ENCODE assay signal across 9 mouse cellular contexts in the genomic region with DNA sequence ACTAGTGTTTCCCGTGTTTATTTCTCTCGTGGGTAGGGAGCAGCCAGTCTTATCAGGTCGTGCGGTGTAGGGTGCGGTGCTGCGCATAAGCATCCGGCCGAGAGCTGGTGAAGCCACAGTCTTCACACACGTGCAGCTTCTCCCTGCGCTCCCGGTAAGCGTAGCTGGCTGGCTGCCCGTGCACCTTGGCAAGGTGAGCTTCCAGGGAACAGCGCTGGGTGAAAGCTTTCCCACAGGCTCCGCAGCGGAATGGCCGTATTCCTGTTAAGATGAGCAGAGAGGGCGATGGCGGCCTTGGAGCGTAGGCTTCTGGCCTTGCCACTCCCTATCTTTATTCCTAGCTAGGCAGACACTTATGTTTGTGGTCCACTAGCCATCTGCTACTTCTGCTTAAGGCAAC. TPM values are rescaled to one million over a fixed set of nuclear protein-coding genes. Genes with fewer than 3 reads are reported as not detected.
DNase-seq lines count a peak whose midpoint lies in the region; ATAC-seq and TF ChIP-seq lines count a peak whose summit lies in the region.
"Had no signal": no experiment of that assay in that cellular context is flagged by ENCODE, and none has a peak within 500 bp of the region (broad histone marks: within the 10 kb centered on the region; RNA-seq: fewer than 3 reads in every experiment).

No protein-coding gene starts in this region.

- H3K4me3 ChIP-seq in heart, embryonic 15.5 days = no peak overlapping the region; the same call in 1 of the 2 replicates
- peak overlapping the region; percentile 66 for H3K4me3 ChIP-seq in embryonic facial prominence, embryonic 13.5 days
- H3K4me3 ChIP-seq in stomach, embryonic 16.5 days (replicated peaks; ENCODE audit: low read length) = no peak overlapping the region
- no peak overlapping the region for H3K4me3 ChIP-seq in thymus, adult 2 months (ENCODE audit: control insufficient read depth, insufficient read depth, low read length)

- peaks cover 6% of the 10 kb centered on the region; the same call in 1 of the 2 replicates for H3K36me3 ChIP-seq in heart, embryonic 15.5 days
- peaks cover 24% of the 10 kb centered on the region for H3K36me3 ChIP-seq in embryonic facial prominence, embryonic 13.5 days
- H3K36me3 ChIP-seq in stomach, embryonic 16.5 days (ENCODE audit: control insufficient read depth, insufficient read depth, low read length) = no peaks in the 10 kb centered on the region
- H3K36me3 ChIP-seq in thymus, adult 2 months (ENCODE audit: control insufficient read depth, insufficient read depth, low read length) = no peaks in the 10 kb centered on the region

- no peak overlapping the region for H3K27ac ChIP-seq in heart, embryonic 15.5 days
- H3K27ac ChIP-seq in embryonic facial prominence, embryonic 13.5 days = no peak overlapping the region
- H3K27ac ChIP-seq in stomach, embryonic 16.5 days (ENCODE audit: low read length) = no peak overlapping the region
- H3K27ac ChIP-seq in thymus, adult 2 months (ENCODE audit: control insufficient read depth, insufficient read depth, low read length) = no peak overlapping the region

- peaks cover 19% of the 10 kb centered on the region for H3K4me1 ChIP-seq in heart, embryonic 15.5 days (replicated peaks)
- peaks cover 19% of the 10 kb centered on the region for H3K4me1 ChIP-seq in embryonic facial prominence, embryonic 13.5 days
- H3K4me1 ChIP-seq in stomach, embryonic 16.5 days (ENCODE audit: control insufficient read depth, insufficient read depth, low read length) = peaks cover 14% of the 10 kb centered on the region
- peaks cover 11% of the 10 kb centered on the region for H3K4me1 ChIP-seq in thymus, adult 2 months (replicated peaks; ENCODE audit: control insufficient read depth, insufficient read depth, low read length)

- H3K9me3 ChIP-seq in heart, embryonic 15.5 days (replicated peaks) = no peaks in the 10 kb centered on the region
- H3K9me3 ChIP-seq in embryonic facial prominence, embryonic 13.5 days = no peaks in the 10 kb centered on the region
- no peaks in the 10 kb centered on the region for H3K9me3 ChIP-seq in stomach, embryonic 16.5 days (replicated peaks; ENCODE audit: control insufficient read depth, low read length)

- DNase-seq in heart, adult 8-10 months (ENCODE audit: low spot score) = no peak
- peak; percentile 45 for DNase-seq in brain, adult 2 months (ENCODE audit: low read depth, low spot score)
- peak; percentile 41 to 64 for DNase-seq in kidney, postnatal 25 days
- DNase-seq in thymus, adult 2 months = no peak
- no peak for DNase-seq in B cell, adult 2 months

- no peak for TF ChIP-seq CTCF in thymus, adult 2 months (IDR thresholded peaks at IDR 0.05; ENCODE audit: borderline replicate concordance, control insufficient read depth, extremely low read depth, insufficient read depth, low read length, poor library complexity)

- TF ChIP-seq POLR2A in thymus, adult 2 months (IDR thresholded peaks at IDR 0.05; ENCODE audit: control insufficient read depth, extremely low read depth, insufficient read depth, low read length, poor library complexity) = no peak

- no peaks in the 10 kb centered on the region for H3K27me3 ChIP-seq in heart, embryonic 15.5 days
- no peaks in the 10 kb centered on the region for H3K27me3 ChIP-seq in embryonic facial prominence, embryonic 13.5 days
- H3K27me3 ChIP-seq in stomach, embryonic 16.5 days (ENCODE audit: control insufficient read depth, insufficient read depth, low read length) = no peaks in the 10 kb centered on the region
- no peaks in the 10 kb centered on the region for H3K27me3 ChIP-seq in thymus, adult 2 months (ENCODE audit: control insufficient read depth, insufficient read depth, low read length)

- no peak for ATAC-seq in heart, embryonic 15.5 days (replicated peaks; ENCODE audit: insufficient number of reproducible peaks, insufficient read depth, low FRiP score, low read depth)
- ATAC-seq in embryonic facial prominence, embryonic 13.5 days (ENCODE audit: insufficient number of reproducible peaks, insufficient read depth, low FRiP score, low TSS enrichment, low read depth) = no peak
- no peak for ATAC-seq in stomach, embryonic 16.5 days (ENCODE audit: insufficient read depth, low FRiP score)

- WGBS in heart, embryonic 15.5 days = 83% methylated on average over 20 of the region's 20 CpGs
- WGBS in embryonic facial prominence, embryonic 13.5 days = 91% methylated on average over 20 of the region's 20 CpGs
- 84% methylated on average over 20 of the region's 20 CpGs for WGBS in stomach, embryonic 16.5 days
- 92% methylated on average over 20 of the region's 20 CpGs for WGBS in thymus, adult 2 months

- no peak overlapping the region for H3K9ac ChIP-seq in heart, embryonic 15.5 days
- H3K9ac ChIP-seq in embryonic facial prominence, embryonic 13.5 days = peak overlapping the region; percentile 80; the same call in 1 of the 2 replicates
- no peak overlapping the region for H3K9ac ChIP-seq in stomach, embryonic 16.5 days (ENCODE audit: low read length)

- H3K4me2 ChIP-seq in heart, embryonic 15.5 days = peak overlapping the region; percentile 76
- H3K4me2 ChIP-seq in embryonic facial prominence, embryonic 13.5 days = peak overlapping the region; percentile 80
- peak overlapping the region; percentile 81 for H3K4me2 ChIP-seq in stomach, embryonic 16.5 days (ENCODE audit: low read depth, low read length)

RNA-seq across cellular contexts. Expression of gene Tbcb, which starts 1.3 kb away (rescaled TPM):
- 125 and 140 TPM in 2 replicates for polyA plus RNA-seq in heart, embryonic 15.5 days (2015; fragmentation: Nextera tagmentation; extraction: Ambion mirVana)
- 10 to 100 TPM; 51.2 to 62.4 (median 57.6) TPM for total RNA-seq in heart, adult 8-10 months (2022)
- 213 and 214 TPM in 2 replicates for polyA plus RNA-seq in embryonic facial prominence, embryonic 13.5 days (2015; fragmentation: Nextera tagmentation; extraction: Ambion mirVana)
- 148 and 151 TPM in 2 replicates for polyA plus RNA-seq in stomach, embryonic 16.5 days (2015; fragmentation: Nextera tagmentation; extraction: Ambion mirVana)
- 42.4 and 47.1 TPM in 2 replicates for polyA plus RNA-seq in thymus, adult 2 months (2012; rRNA removed)

RNA-seq across cellular contexts. Expression of gene Polr2i, which starts 1.6 kb away (rescaled TPM):
- 99.7 and 105 TPM in 2 replicates for polyA plus RNA-seq in heart, embryonic 15.5 days (2015; fragmentation: Nextera tagmentation; extraction: Ambion mirVana)
- 10 to 100 TPM; 54.0 to 70.5 (median 64.9) TPM for total RNA-seq in heart, adult 8-10 months (2022)
- 180 and 201 TPM in 2 replicates for polyA plus RNA-seq in embryonic facial prominence, embryonic 13.5 days (2015; fragmentation: Nextera tagmentation; extraction: Ambion mirVana)
- polyA plus RNA-seq in stomach, embryonic 16.5 days (2015; fragmentation: Nextera tagmentation; extraction: Ambion mirVana) = 111 and 116 TPM in 2 replicates
- polyA plus RNA-seq in thymus, adult 2 months (2012; rRNA removed) = 131 and 157 TPM in 2 replicates

RNA-seq across cellular contexts. Expression of gene Ovol3, which starts 2.1 kb away (rescaled TPM):
- not detected in 2 replicates for polyA plus RNA-seq in heart, embryonic 15.5 days (2015; fragmentation: Nextera tagmentation; extraction: Ambion mirVana)
- not detected for total RNA-seq in heart, adult 8-10 months (2022)
- 0.30 TPM in 1 of 2 replicates, not detected in the other for polyA plus RNA-seq in embryonic facial prominence, embryonic 13.5 days (2015; fragmentation: Nextera tagmentation; extraction: Ambion mirVana)
- polyA plus RNA-seq in stomach, embryonic 16.5 days (2015; fragmentation: Nextera tagmentation; extraction: Ambion mirVana) = 0.19 TPM in 1 of 2 replicates, not detected in the other
- 0.66 and 1.4 TPM in 2 replicates for polyA plus RNA-seq in thymus, adult 2 months (2012; rRNA removed)
- total RNA-seq: hematopoietic stem cell, adult 5-6 weeks had no signal

RNA-seq across cellular contexts. Expression of gene Capns1, which starts 34.8 kb away (rescaled TPM):
- 77.4 and 96.6 TPM in 2 replicates for polyA plus RNA-seq in heart, embryonic 15.5 days (2015; fragmentation: Nextera tagmentation; extraction: Ambion mirVana)
- 100 to 1,000 TPM; 287 to 304 (median 297) TPM for total RNA-seq in heart, adult 8-10 months (2022)
- 92.0 and 110 TPM in 2 replicates for polyA plus RNA-seq in embryonic facial prominence, embryonic 13.5 days (2015; fragmentation: Nextera tagmentation; extraction: Ambion mirVana)
- 90.0 and 98.5 TPM in 2 replicates for polyA plus RNA-seq in stomach, embryonic 16.5 days (2015; fragmentation: Nextera tagmentation; extraction: Ambion mirVana)
- polyA plus RNA-seq in thymus, adult 2 months (2012; rRNA removed) = 565 and 739 TPM in 2 replicates

RNA-seq across cellular contexts. Expression of gene Thap8, which starts 46.5 kb away (rescaled TPM):
- polyA plus RNA-seq in heart, embryonic 15.5 days (2015; fragmentation: Nextera tagmentation; extraction: Ambion mirVana) = 0.42 and 0.61 TPM in 2 replicates
- total RNA-seq in heart, adult 8-10 months (2022) = under 1 TPM in 1 of 4 experiments, not detected in 3; 0.44 TPM
- polyA plus RNA-seq in embryonic facial prominence, embryonic 13.5 days (2015; fragmentation: Nextera tagmentation; extraction: Ambion mirVana) = 0.15 and 0.59 TPM in 2 replicates
- 0.25 and 0.53 TPM in 2 replicates for polyA plus RNA-seq in stomach, embryonic 16.5 days (2015; fragmentation: Nextera tagmentation; extraction: Ambion mirVana)
- polyA plus RNA-seq in thymus, adult 2 months (2012; rRNA removed) = 0.17 and 0.26 TPM in 2 replicates

Comparison
In these comparisons a context has a peak if more than half of its experiments do, and no peak if none do; other contexts are left out.
1. DNase-seq: peak in brain, adult 2 months (single experiment) and kidney, postnatal 25 days (2 of 2); none in heart, adult 8-10 months (single experiment), thymus, adult 2 months (single experiment) and B cell, adult 2 months (0 of 2).
2. Peak in every context shown above with its lines, with median percentiles within 50 percentile points of each other: H3K4me2 ChIP-seq.